Mouse (Mus musculus) adrenal gland, postnatal 4 days (tissue): ENCODE data around the gene Rhoc. TPM values are rescaled to one million over a fixed set of nuclear protein-coding genes. Genes with fewer than 3 reads are reported as not detected.
"Not testable (repeated sequence)": the region's sequence is repeated elsewhere in the genome, so short reads cannot be mapped to it uniquely, and the experiment has no call there.

Experiments
- DNase-seq, 2 experiments: peaks; one replicate each; pipeline ENCODE4 v3.0.0; 2021 to 2022; ENCODE audit warnings: low spot score in 2 of 2, mixed read lengths in 2 of 2
- long read RNA-seq, 2 experiments: library from polyadenylated mRNA; stranded (forward); transcript quantifications; one replicate each; pipeline ENCODE4 v2.0.0; 2021
- total RNA-seq, 2 experiments: library from RNA; stranded (reverse); gene quantifications; 2 replicates each; pipeline ENCODE4 v1.2.3; 2021

Rhoc gene
- 100 to 1,000 TPM; 190 to 195 TPM for total RNA-seq
- long read RNA-seq, experiment 1, transcript Rhoc-201 (5 exons, 1,202 nt), result major isoform, 99 of 131 reads
- long read RNA-seq, experiment 1, partial matches to known transcripts, result 10 of 131 reads
- long read RNA-seq, experiment 1, other reads (novel, unspliced or antisense), result 18 of 131 reads
- long read RNA-seq, experiment 2, transcript Rhoc-201 (5 exons, 1,202 nt), result major isoform, 88 of 119 reads
- long read RNA-seq, experiment 2, partial matches to known transcripts, result 13 of 119 reads
- long read RNA-seq, experiment 2, other reads (novel, unspliced or antisense), result 16 of 119 reads

GRCm38 (mm10) chr3:104788075-104788474 lies at the start of gene Rhoc:
Gene Rhoc (plus strand): TSS chr3:104788375.
- no peak for DNase-seq

- no peak for DNase-seq
Measured at GRCm38 (mm10) chr3:104741954-104742353, 46.2 kb upstream of the Rhoc start.

GRCm38 (mm10) chr3:104743161-104743560 lies 45.0 kb upstream of the Rhoc start:
- DNase-seq, result no peak

GRCm38 (mm10) chr3:104743864-104744263 lies 44.3 kb upstream of the Rhoc start:
- DNase-seq, result no peak

- DNase-seq, result not testable (repeated sequence)
Measured at GRCm38 (mm10) chr3:104752845-104753244, 35.3 kb upstream of the Rhoc start.

GRCm38 (mm10) chr3:104758406-104758805 lies 29.8 kb upstream of the Rhoc start:
- DNase-seq, result peak; percentile 36 to 43

GRCm38 (mm10) chr3:104758869-104759268 lies 29.3 kb upstream of the Rhoc start:
- DNase-seq, result no peak

- not testable (repeated sequence) for DNase-seq
Measured at GRCm38 (mm10) chr3:104762103-104762863, 25.9 kb upstream of the Rhoc start.

- DNase-seq, result no peak
Measured at GRCm38 (mm10) chr3:104765021-104765420, 23.2 kb upstream of the Rhoc start.

- DNase-seq, result no peak
Measured at GRCm38 (mm10) chr3:104767141-104767540, 21.0 kb upstream of the Rhoc start.

- no peak for DNase-seq
Measured at GRCm38 (mm10) chr3:104767716-104768115, 20.5 kb upstream of the Rhoc start.

- no peak for DNase-seq
Measured at GRCm38 (mm10) chr3:104769135-104769534, 19.0 kb upstream of the Rhoc start.

- peak in 1 of 2 experiments; percentile 24 for DNase-seq
Measured at GRCm38 (mm10) chr3:104770035-104770434, 18.1 kb upstream of the Rhoc start.

GRCm38 (mm10) chr3:104770918-104771317 lies 17.3 kb upstream of the Rhoc start:
- no peak for DNase-seq

- no peak for DNase-seq
Measured at GRCm38 (mm10) chr3:104771460-104771859, 16.7 kb upstream of the Rhoc start.

- DNase-seq, result no peak
Measured at GRCm38 (mm10) chr3:104773301-104773700, 14.9 kb upstream of the Rhoc start.

- DNase-seq, result no peak
Measured at GRCm38 (mm10) chr3:104777342-104777741, 10.8 kb upstream of the Rhoc start.

GRCm38 (mm10) chr3:104779949-104780348 lies 8.2 kb upstream of the Rhoc start:
- no peak for DNase-seq

- no peak for DNase-seq
Measured at GRCm38 (mm10) chr3:104780561-104781420, 7.4 kb upstream of the Rhoc start, which contains the start of gene Ppm1j. Gene Ppm1j (plus strand): TSS chr3:104781056.

GRCm38 (mm10) chr3:104781471-104781903 lies 6.7 kb upstream of the Rhoc start, which contains the start of gene Fam19a3:
Gene Fam19a3 (minus strand): TSS chr3:104781840.
- no peak for DNase-seq

- no peak for DNase-seq
Measured at GRCm38 (mm10) chr3:104782061-104782681, 6.0 kb upstream of the Rhoc start.
